Mouse (Mus musculus): ENCODE data around the gene Tex19.2.

GRCm38 (mm10) chr11:121143325-121144015 is 25.0 kb upstream of the Tex19.2 start:
- no peak for TF ChIP-seq CTCF (IDR thresholded peaks at IDR 0.05; ENCODE audit: low read depth)
- TF ChIP-seq EP300 (IDR thresholded peaks at IDR 0.05; ENCODE audit: low read depth) = no peak
